Mouse (Mus musculus) kidney, adult 18-20 months (tissue): ENCODE data around the gene Rreb1.

Source experiments
- DNase-seq: peaks from one replicate; pipeline ENCODE4 v3.0.0; 2021

Rreb1 gene

GRCm38 (mm10) chr13:37855221-37855757, 77.1 kb downstream of the Rreb1 start:
- DNase-seq = no peak

DNA sequence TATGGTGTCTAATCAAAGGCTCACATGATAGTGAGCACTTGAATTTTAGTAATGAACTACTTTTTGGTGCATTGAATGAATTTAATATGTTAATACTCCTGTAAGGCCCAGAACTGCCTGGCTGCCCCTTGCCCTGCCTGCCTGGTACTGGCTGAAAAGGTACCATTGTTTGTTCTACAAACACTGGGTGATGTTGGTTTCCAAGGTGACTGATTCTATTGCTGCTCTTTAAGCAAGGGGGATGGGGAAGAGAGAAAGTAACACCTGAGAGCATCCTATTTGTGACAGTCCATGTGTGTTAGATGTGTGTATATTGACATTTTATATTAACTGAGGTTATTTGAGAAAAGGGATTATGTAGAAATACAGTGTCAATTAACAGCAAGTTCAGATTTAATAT, 77.6 kb downstream of the Rreb1 start:
- no peak for DNase-seq

GRCm38 (mm10) chr13:37856537-37856936, 78.3 kb downstream of the Rreb1 start:
- no peak for DNase-seq

GRCm38 (mm10) chr13:37857284-37858065, 79.3 kb downstream of the Rreb1 start:
- peak; percentile 94 for DNase-seq

DNA sequence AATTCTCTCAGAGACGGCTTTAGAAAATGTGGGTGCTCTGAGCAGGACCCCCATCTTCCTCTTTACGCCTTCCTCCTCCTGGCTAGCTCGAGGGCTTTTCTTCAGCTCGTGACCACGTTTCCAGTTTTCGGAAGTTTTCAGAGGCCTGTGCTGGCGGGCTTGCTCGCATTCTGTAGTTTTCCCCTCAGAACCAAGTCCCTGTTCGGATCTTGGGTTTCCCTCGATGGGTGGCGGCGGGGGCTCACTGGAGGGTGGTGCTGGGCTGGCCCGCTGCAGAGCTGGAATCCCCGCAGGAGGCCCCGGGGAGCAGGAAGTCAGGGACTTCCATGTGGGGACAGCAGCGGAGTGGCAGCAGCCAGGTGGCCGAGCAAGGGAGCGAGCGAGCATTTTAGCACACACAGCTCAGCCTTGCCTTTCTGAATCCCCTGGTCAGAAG, 79.9 kb downstream of the Rreb1 start:
- no peak for DNase-seq

GRCm38 (mm10) chr13:37858508-37858907, 80.3 kb downstream of the Rreb1 start:
- no peak for DNase-seq

GRCm38 (mm10) chr13:37859782-37860181, 81.6 kb downstream of the Rreb1 start:
- no peak for DNase-seq

DNA sequence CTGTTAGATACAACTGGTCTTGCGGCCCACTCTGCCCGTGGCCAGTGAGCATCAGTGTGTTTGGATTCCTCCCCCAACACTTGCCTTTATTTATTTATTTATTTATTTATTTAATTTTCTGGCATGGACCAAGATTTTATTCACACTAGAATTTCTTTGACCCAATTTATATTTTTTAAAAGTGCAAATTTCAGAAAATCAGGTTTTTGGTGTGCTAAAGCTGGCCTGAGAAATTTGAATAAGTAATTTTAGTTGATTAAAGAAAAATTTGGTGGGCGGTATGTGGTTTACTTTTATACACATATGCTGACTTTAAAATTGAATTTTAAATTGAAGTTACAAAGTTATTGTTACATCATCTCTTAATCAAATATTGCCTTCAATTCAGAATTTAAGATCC, 82.0 kb downstream of the Rreb1 start:
- DNase-seq = no peak

DNA sequence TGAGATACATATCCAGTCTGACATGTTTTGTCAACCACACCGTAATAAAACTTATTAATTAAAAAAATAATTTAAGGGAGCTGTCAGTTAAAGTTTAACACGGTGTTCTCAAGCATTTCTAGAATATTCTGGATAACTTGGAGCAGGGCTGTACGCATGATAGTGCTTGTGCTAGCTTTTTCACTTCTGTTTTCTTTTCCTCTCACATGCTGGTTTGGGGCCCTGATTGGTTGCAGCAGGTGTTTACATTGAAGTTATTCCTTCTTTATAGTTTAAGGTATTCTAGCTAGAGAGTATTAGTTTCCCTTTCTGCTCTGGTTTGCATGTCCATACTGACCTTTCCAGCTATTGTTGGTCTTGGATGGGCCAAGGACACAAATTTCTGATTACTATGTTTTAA, 82.6 kb downstream of the Rreb1 start:
- no peak for DNase-seq

DNA sequence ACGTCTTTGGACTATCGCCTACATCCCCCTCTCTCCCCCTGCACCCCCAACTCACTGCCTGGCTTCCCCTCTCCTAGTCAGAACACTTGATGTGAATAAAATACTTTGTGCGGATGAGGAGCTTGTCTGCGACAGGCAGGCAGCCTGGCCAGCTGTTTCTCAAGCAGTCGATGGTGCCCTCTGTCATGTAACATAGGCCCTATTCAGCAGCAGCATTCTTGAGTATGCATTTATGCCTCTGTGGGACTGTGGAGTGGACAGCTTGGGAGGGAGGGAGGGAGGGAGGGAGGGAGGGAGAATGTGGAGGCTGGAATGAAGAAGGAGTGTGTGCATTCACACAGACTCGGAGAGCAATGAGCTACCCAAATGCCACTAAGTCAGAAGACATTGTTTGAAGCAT, 84.3 kb downstream of the Rreb1 start:
- no peak for DNase-seq

GRCm38 (mm10) chr13:37863643-37864042, 85.4 kb downstream of the Rreb1 start:
- no peak for DNase-seq

GRCm38 (mm10) chr13:37864697-37865096, 86.5 kb downstream of the Rreb1 start:
- DNase-seq = no peak

GRCm38 (mm10) chr13:37866296-37866695, 88.1 kb downstream of the Rreb1 start:
- no peak for DNase-seq

DNA sequence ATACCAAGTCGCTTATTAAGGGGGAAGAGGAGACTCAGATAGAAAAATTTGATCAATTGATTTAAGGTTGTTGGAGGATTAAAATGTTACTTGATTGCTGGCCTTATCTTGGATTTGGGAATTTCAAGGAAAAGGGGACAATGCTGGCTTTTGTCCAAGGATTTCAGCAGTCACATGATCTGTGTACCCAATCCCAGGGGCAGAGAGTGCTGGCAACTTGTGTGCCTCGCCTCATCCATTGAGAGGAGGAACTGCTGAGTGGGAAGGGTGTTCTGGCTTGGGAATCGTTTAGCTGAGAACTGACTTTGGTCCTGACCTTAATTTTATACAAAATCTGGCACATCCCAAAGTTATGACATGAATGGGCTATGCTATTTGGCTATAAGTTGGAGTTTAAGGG, 88.6 kb downstream of the Rreb1 start:
- no peak for DNase-seq

GRCm38 (mm10) chr13:37870118-37870908, 92.1 kb downstream of the Rreb1 start:
- no peak for DNase-seq

GRCm38 (mm10) chr13:37872142-37872835, 94.1 kb downstream of the Rreb1 start:
- DNase-seq = peak; percentile 49

- DNase-seq = no peak
Observed at GRCm38 (mm10) chr13:37873125-37873891, 95.1 kb downstream of the Rreb1 start.

DNA sequence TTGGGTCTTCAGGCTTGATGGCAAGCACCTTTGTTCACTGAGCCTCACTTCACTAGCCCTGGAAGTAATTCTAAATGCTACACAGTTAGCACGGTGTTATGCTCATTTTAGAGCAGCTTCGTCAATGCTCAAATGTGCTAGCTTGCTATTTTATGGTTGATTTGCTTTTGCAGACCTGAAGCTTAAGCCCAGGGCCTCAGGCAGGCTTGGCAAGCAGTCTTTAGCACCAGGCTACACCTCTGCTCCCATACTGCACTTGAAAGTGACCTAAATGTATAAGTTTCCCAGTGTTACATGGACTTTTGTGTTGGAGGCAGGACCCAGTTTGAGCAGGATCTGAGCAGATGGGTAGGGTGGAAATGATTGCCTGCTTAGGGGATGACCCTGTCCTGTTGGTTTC, 97.7 kb downstream of the Rreb1 start:
- no peak for DNase-seq

DNA sequence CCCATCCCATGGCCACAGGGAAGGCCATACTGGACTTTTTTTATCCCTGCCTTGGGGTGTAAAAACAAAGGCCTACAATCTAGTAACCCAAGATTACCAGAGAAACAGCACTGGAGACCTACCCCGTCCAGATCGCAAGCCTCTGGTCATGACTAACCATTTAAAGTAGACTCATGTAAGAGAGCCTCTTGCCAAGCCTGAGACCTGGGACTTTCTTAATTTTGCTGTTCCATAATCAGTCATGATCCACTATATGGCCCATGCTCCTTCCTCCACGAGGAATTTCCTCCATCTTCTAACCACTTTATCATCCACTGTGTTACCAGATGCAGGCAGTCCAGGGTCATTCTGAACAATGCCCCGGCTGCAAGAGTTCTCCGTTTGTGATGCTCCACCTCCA, 98.2 kb downstream of the Rreb1 start:
- DNase-seq = no peak

DNA sequence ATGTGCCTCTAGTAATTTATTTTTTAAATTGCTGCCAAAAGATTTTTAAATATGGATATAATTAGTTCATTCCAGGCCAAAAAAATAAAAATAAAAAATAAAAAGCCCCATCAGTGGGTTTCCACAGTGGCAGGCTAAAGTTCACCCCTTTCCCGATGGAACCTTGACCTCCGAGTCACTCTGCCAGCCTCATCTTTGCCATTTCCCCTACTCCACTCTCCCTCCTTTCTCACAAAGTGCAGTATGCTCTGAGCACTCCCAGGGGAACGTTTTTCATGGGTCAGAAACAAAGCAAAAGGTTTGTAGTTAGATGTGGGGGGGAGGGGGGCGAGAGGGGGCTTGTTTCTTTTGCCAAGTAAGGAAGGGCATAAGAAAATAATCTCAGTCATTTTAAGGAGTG, 98.6 kb downstream of the Rreb1 start:
- no peak for DNase-seq

GRCm38 (mm10) chr13:37877241-37877640, 99.0 kb downstream of the Rreb1 start:
- no peak for DNase-seq

DNA sequence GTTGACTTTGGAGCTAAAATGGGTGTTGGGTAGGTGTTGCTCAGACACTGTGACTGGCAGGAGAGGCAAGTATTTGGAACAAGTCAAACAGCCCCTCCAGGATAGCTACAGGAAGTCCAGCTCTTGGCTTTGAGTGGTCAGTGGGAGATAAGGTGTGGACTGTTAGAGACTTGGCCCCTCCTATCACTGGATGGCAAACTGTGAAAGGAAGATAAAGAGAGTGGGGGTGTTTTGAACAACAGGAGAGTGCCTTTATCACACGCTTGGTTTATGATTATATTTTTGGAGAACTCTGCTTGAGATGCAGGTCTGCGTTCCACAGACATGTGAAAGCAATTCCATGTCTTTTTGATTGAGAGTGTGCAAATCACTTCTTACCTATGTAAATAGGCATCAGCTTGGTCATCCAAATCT, 100.7 kb downstream of the Rreb1 start:
- DNase-seq = no peak

DNA sequence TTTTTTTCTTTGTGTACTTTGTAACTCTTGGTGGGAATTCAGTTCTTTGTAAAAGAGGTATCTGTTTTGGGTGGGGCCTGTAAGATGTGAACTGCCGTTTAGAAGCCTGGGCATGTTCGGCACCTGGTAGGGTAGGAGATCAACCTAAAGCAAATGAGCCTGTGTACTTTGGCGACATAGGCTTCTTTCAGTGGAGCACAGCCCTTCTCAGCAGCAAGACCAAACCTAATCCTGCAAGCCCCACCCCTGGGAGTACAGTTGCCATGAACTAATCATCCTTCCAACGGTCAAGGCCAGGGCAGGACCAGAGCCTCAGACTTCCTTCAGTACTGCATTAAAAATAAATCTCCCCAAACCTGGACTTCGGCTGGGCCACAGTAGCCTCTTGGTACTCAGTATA, 101.4 kb downstream of the Rreb1 start:
- no peak for DNase-seq
